Mouse (Mus musculus) limb, embryonic 13.5 days (tissue): ENCODE results near the gene Lrig2. TPM values are rescaled to one million over a fixed set of nuclear protein-coding genes. Genes with fewer than 3 reads are reported as not detected.

Experiments
- ATAC-seq: fragments of 200-750 bp; cut with Nextera tagmentation; 2 replicates; pipeline ENCODE4 v1.8.0; 2017; ENCODE audit warnings: low read depth, moderate number of reproducible peaks, moderate TSS enrichment; ENCODE audit not compliant: low FRiP score
- H3K27ac ChIP-seq: fragments of 300-500 bp; sonication (generic); 2 replicates; pipeline ENCODE4 v1.5.1; 2015; ENCODE audit warnings: inconsistent platforms, mild to moderate bottlenecking, moderate library complexity
- H3K27me3 ChIP-seq: fragments of 300-500 bp; sonication (generic); 2 replicates; pipeline ENCODE4 v1.6.1; 2015; ENCODE audit warnings: mild to moderate bottlenecking, inconsistent platforms
- H3K36me3 ChIP-seq: fragments of 300-500 bp; sonication (generic); 2 replicates; pipeline ENCODE4 v1.6.1; 2015; ENCODE audit warnings: inconsistent platforms, mild to moderate bottlenecking, moderate library complexity
- H3K4me1 ChIP-seq: fragments of 300-500 bp; sonication (generic); 2 replicates; pipeline ENCODE4 v1.6.1; 2015; ENCODE audit warnings: inconsistent platforms
- H3K4me2 ChIP-seq: fragments of 300-500 bp; sonication (generic); replicated peaks from 2 replicates; pipeline ENCODE4 v1.6.1; 2015; ENCODE audit warnings: inconsistent platforms, mild to moderate bottlenecking, moderate library complexity
- H3K4me3 ChIP-seq: fragments of 300-500 bp; sonication (generic); 2 replicates; pipeline ENCODE4 v1.5.1; 2015; ENCODE audit warnings: moderate library complexity, mild to moderate bottlenecking, inconsistent platforms
- H3K9ac ChIP-seq: fragments of 300-500 bp; sonication (generic); 2 replicates; pipeline ENCODE4 v1.6.1; 2015; ENCODE audit warnings: mild to moderate bottlenecking, inconsistent platforms
- H3K9me3 ChIP-seq: fragments of 300-500 bp; sonication (generic); 2 replicates; pipeline ENCODE4 v1.6.1; 2016; ENCODE audit warnings: inconsistent platforms
- WGBS: fragments of 180-500 bp; shearing (Covaris S2); methylation state at CpG from one replicate; pipeline ENCODE4 v1.1.7; 2015; 5-methylcytosine and 5-hydroxymethylcytosine counted together
- polyA plus RNA-seq: library from polyadenylated mRNA; unstranded; fragments of >200 nt; fragmentation: Nextera tagmentation; extraction: Ambion mirVana; gene quantifications from 2 replicates; pipeline ENCODE4 v1.2.1, GENCODE M21; 2015

Lrig2 gene
- polyA plus RNA-seq = 21.5 and 23.0 TPM in 2 replicates

DNA sequence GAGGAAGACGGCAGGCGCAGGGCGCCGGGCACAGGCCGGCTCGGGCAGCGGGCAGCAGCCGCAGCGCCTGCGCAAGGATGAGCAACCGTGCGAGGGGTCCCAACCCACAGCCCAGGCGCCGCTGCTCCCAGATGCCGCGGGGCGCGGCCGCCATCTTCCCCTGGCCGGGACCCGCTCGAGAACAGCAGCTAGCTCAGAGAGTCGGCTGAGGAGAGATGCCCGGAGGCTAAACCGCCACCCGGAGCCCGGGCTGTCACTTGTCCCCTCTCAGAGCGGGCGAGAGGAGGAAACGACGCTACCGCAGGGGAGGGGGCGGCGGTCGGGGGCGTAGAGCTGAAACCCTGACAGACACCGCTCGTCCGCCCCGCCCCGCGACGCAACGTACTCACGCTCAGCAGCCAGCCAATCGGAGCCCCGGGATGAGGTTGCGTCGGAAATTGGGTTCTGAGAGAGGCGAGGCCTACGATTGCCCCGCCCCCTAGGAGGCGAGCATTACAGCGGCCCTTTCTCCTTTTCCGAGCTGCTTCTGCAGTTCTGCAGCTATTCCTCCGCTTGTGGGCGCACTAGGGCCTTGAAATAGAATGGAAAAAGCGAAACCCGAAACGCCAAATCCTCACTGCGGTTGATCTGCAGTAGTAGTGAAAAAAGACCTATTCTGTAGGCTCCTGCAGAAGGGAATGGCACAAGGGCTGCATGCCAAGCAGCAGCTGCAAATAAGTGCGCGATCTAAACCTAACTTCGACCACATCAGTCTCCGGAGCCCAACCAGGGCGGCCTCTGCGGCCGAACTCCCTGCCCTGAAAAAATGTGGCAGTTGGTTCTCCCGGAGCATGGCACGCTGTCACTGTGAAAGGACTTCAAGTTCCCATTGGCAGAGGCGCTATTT is at the start of gene Lrig2:
Lrig2 (minus strand) TSS at position 381 of the 886 bp plus-strand sequence.
- no peaks in the 10 kb centered on the region for H3K27me3 ChIP-seq
- under 1% methylated on average over 70 of the region's 71 CpGs for WGBS
- H3K27ac ChIP-seq = peak within 1 kb of the TSS; percentile 94
- H3K36me3 ChIP-seq = no peaks in the 10 kb centered on the region
- peak; percentile 99 for ATAC-seq
- peak within 1 kb of the TSS; percentile 69 for H3K4me2 ChIP-seq
- H3K4me3 ChIP-seq = peak within 1 kb of the TSS; percentile 96
- H3K9me3 ChIP-seq = no peaks in the 10 kb centered on the region
- H3K4me1 ChIP-seq = peaks cover 22% of the 10 kb centered on the region
- H3K9ac ChIP-seq = peak within 1 kb of the TSS; percentile 91

- Histone ChIP-seq H3K27ac (no peak overlapping the region), H3K4me1 (0 out of 2 replicates have a peak, but pooled peaks cover 2% of the 10 kb centered on the region), H3K9me3 (no peaks in the 10 kb centered on the region), H3K36me3 (no peaks in the 10 kb centered on the region), H3K4me2 (no peak overlapping the region), H3K27me3 (no peaks in the 10 kb centered on the region), H3K4me3 (no peak overlapping the region), H3K9ac (no peak overlapping the region)
- ATAC-seq = no peak
- 83% methylated on average over 1 of the region's 1 CpGs for WGBS
Observed at GRCm38 (mm10) chr3:104556624-104557023, 44.9 kb upstream of the Lrig2 start.

DNA sequence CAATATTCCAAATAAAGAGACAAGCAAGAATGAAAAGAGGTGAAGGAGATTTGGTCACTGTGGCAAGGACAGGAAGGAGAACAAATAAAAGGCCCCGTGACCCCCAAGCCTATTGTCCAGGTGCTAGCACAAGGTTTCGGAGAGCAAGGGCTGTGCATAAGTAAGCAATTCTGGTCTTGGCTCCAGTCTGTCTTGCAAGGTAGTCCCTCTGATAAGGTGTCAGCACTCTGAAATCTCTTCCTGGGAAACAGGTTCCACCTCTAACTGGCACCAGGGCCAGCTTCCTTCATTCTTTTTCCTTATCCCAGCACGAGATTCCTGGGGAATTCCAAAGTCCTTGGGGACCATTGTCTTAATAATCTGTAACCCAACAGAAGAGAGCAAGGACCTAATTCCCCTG is 38.9 kb upstream of the Lrig2 start:
- Histone ChIP-seq H3K4me1 (0 out of 2 replicates have a peak, but pooled peaks cover 2% of the 10 kb centered on the region), H3K27me3 (no peaks in the 10 kb centered on the region), H3K36me3 (no peaks in the 10 kb centered on the region), H3K27ac (no peak overlapping the region), H3K4me2 (no peak overlapping the region), H3K4me3 (no peak overlapping the region), H3K9ac (no peak overlapping the region), H3K9me3 (no peaks in the 10 kb centered on the region)
- no peak for ATAC-seq
- 67% methylated on average over 3 of the region's 3 CpGs for WGBS

DNA sequence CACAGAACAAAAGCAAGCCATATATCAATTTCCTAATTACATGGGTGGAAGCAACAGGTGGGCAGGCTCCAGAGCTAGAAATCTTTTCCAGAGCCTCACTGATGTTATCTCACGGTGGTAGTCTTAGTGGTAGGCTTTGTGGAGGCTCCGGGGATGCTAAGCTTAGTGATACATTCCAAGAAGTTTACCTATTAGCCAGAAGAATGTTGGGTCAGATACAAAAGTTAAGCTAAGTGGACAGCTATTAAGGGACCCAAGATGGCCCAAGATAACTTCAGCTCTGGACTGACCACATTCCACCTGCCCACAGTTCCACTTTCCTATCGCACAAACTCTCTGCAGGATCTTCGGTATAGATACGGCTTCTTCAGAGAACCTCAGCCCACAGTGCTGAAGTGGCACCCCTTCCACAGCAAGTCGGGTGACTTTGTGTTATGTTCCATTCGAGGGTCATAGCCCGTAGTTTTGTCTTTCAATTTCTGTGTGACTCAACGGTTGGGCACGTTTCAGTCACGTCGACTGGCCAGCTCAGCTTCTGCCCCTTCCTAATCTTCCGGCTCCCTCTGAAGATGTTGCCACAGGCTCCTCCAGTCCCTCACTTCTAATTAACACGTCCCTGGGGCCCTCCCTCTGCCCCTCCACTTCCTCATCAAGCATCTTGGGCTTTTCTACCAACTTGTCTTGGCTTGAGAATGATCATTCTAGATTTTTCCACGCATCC is 36.8 kb upstream of the Lrig2 start:
- 68% methylated on average over 15 of the region's 15 CpGs for WGBS
- H3K9ac ChIP-seq = no peak overlapping the region
- H3K4me2 ChIP-seq = no peak overlapping the region
- no peak for ATAC-seq
- no peak overlapping the region for H3K27ac ChIP-seq
- H3K4me1 ChIP-seq = no peaks in the 10 kb centered on the region
- no peak overlapping the region for H3K4me3 ChIP-seq
- no peaks in the 10 kb centered on the region for H3K9me3 ChIP-seq
- H3K36me3 ChIP-seq = no peaks in the 10 kb centered on the region
- no peaks in the 10 kb centered on the region for H3K27me3 ChIP-seq

DNA sequence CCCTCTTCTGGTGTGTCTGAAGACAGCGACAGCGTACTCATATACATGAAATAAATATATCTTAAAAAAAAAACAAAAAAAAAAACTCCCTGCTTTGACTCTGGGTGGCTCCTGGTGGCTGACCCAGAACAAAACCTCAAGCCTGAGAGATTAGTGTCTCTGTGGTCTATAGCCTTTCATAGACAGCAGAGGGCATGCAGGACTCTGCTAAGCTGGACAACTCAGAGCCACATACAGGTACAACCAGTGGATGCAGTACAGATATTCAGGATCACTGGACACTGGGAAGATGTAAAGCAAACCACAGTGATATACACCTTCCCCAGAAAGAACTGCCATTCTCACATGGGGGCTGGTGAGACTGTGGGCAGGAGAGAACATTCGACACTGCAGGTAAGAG is 32.1 kb upstream of the Lrig2 start:
- Histone ChIP-seq H3K9ac (no peak overlapping the region), H3K36me3 (no peaks in the 10 kb centered on the region), H3K4me2 (no peak overlapping the region), H3K9me3 (no peaks in the 10 kb centered on the region), H3K27ac (no peak overlapping the region), H3K4me1 (peaks cover 26% of the 10 kb centered on the region), H3K4me3 (no peak overlapping the region), H3K27me3 (no peaks in the 10 kb centered on the region)
- 96% methylated on average over 3 of the region's 3 CpGs for WGBS
- no peak for ATAC-seq

- ATAC-seq = peak; percentile 9; the same call in 1 of the 2 replicates
- 13% methylated on average over 2 of the region's 2 CpGs for WGBS
Observed at GRCm38 (mm10) chr3:104542065-104542429, 30.3 kb upstream of the Lrig2 start.

DNA sequence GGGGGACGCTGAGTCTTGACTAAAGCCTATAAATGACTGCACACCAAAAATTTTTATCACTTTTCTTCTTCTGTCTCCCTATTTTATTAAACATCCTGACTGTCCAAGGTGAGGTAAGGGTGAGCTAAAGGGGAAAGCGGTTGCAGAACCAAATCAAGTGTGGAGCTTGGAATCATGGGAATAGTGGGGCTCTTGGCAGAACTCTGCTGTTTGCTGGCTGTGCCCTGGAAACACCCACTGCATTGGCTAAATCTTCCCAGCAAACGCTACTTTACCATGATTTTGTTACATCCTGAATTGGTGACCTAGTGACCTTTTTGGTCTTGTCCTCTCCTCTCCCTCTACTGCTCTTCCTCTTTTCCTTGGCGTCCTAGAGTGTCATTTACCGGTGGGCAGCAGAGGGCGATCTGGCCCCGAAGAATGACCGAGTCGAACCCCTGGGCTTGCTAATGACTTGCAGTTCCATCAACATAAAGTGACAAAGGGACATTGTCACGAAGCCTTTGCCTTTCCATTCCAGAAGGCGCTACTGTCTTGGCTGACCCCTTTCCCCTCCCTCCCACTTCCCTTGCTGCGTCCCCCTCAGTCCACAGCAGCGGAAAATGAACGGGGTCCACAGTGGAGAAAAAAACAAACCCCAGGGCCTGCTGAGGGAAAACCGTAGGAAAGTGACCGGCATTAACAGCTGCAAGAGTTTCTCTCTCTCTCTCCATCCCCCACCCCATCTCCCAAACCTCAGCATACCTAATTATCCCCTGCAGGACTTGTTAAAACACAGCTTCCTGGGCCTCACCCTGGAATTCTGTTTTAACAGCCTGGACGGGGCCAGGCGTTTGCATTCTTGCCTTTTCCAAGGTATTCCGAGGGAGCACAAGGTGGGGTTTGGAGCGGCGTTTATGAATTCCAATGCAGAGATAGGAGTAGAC is 29.7 kb upstream of the Lrig2 start:
- Histone ChIP-seq H3K4me3 (peak overlapping the region; percentile 28), H3K27me3 (no peaks in the 10 kb centered on the region), H3K9me3 (no peaks in the 10 kb centered on the region), H3K27ac (peak overlapping the region; percentile 89), H3K36me3 (no peaks in the 10 kb centered on the region), H3K9ac (peak overlapping the region; percentile 48; the same call in 1 of the 2 replicates), H3K4me1 (peaks cover 26% of the 10 kb centered on the region), H3K4me2 (peak overlapping the region; percentile 61)
- 3% methylated on average over 21 of the region's 21 CpGs for WGBS
- ATAC-seq = peak; percentile 69

More at GRCm38 (mm10) chr3:104542065-104542429, 30.3 kb upstream of the Lrig2 start:
- Histone ChIP-seq H3K4me2 (peak overlapping the region; percentile 61), H3K27me3 (no peaks in the 10 kb centered on the region), H3K9me3 (no peaks in the 10 kb centered on the region), H3K27ac (peak overlapping the region; percentile 89), H3K9ac (no peak overlapping the region; the same call in 1 of the 2 replicates), H3K4me1 (peaks cover 26% of the 10 kb centered on the region), H3K4me3 (0 out of 2 replicates have a peak overlapping the region, but pooled peaks have one; percentile 28), H3K36me3 (no peaks in the 10 kb centered on the region)

GRCm38 (mm10) chr3:104540480-104541138 is 28.9 kb upstream of the Lrig2 start:
- Histone ChIP-seq H3K27me3 (no peaks in the 10 kb centered on the region), H3K9me3 (no peaks in the 10 kb centered on the region), H3K4me2 (peak overlapping the region; percentile 61), H3K4me1 (peaks cover 26% of the 10 kb centered on the region), H3K36me3 (no peaks in the 10 kb centered on the region), H3K27ac (peak overlapping the region; percentile 89; the same call in 1 of the 2 replicates), H3K9ac (no peak overlapping the region), H3K4me3 (no peak overlapping the region)
- WGBS = 24% methylated on average over 9 of the region's 9 CpGs
- peak; percentile 18; the same call in 1 of the 2 replicates for ATAC-seq

DNA sequence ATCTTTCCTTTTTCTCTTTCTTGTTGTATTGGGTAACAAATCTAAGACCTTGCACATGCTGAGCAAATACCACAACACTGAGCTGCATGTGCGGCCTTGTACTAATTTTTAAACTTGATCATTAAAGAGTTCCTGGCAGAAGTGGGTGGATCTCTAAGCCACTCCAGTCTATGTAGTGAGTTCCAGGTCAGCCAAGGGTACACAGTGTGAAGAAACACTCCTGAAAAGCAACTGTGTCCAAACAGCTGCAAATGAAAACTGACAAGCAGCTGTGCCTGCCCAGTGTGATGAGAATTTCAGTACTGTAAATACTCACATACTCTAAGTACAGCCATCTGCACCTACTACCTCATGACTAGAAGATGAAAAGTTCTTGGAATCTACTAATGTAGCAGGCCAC is 21.5 kb upstream of the Lrig2 start:
- no peak for ATAC-seq
- 91% methylated on average over 1 of the region's 1 CpGs for WGBS
- Histone ChIP-seq H3K36me3 (no peaks in the 10 kb centered on the region), H3K9ac (no peak overlapping the region), H3K4me3 (no peak overlapping the region), H3K27me3 (no peaks in the 10 kb centered on the region), H3K27ac (no peak overlapping the region), H3K4me1 (no peaks in the 10 kb centered on the region), H3K9me3 (no peaks in the 10 kb centered on the region), H3K4me2 (no peak overlapping the region)

GRCm38 (mm10) chr3:104526115-104526882 is 14.6 kb upstream of the Lrig2 start:
- no peak overlapping the region for H3K27ac ChIP-seq
- 63% methylated on average over 4 of the region's 4 CpGs for WGBS
- H3K9ac ChIP-seq = no peak overlapping the region
- H3K4me1 ChIP-seq = no peaks in the 10 kb centered on the region
- H3K9me3 ChIP-seq = no peaks in the 10 kb centered on the region
- H3K4me3 ChIP-seq = no peak overlapping the region
- no peak overlapping the region for H3K4me2 ChIP-seq
- ATAC-seq = no peak
- no peaks in the 10 kb centered on the region for H3K27me3 ChIP-seq
- H3K36me3 ChIP-seq = no peaks in the 10 kb centered on the region
